Mouse (Mus musculus) kidney, embryonic 16.5 days (tissue): ENCODE results near the gene Ccr7. TPM values are rescaled to one million over a fixed set of nuclear protein-coding genes. Genes with fewer than 3 reads are reported as not detected.
A peak's percentile ranks its signal among the peaks of the same experiment; 100 is the strongest.

Experiments
- ATAC-seq: fragments of 200-750 bp; cut with Nextera tagmentation; 2 replicates; pipeline ENCODE4 v1.8.0; 2017; ENCODE audit warnings: moderate TSS enrichment; ENCODE audit not compliant: low FRiP score, low TSS enrichment
- H3K27ac ChIP-seq: fragments of 300-500 bp; sonication (generic); 2 replicates; pipeline ENCODE4 v1.5.1; 2014; ENCODE audit warnings: low read length
- H3K27me3 ChIP-seq: fragments of 300-500 bp; sonication (generic); 2 replicates; pipeline ENCODE4 v1.6.1; 2014; ENCODE audit warnings: low read length, control low read depth, mixed read lengths; ENCODE audit not compliant: insufficient read depth
- H3K36me3 ChIP-seq: fragments of 300-500 bp; sonication (generic); 2 replicates; pipeline ENCODE4 v1.6.1; 2014; ENCODE audit warnings: low read length, control low read depth, mixed read lengths; ENCODE audit not compliant: insufficient read depth
- H3K4me1 ChIP-seq: fragments of 300-500 bp; sonication (generic); 2 replicates; pipeline ENCODE4 v1.6.1; 2014; ENCODE audit warnings: low read length, control low read depth, mixed read lengths; ENCODE audit not compliant: insufficient read depth
- H3K4me2 ChIP-seq: fragments of 300-500 bp; sonication (generic); replicated peaks from 2 replicates; pipeline ENCODE4 v1.6.1; 2014; ENCODE audit warnings: low read depth, low read length
- H3K4me3 ChIP-seq: fragments of 300-500 bp; sonication (generic); 2 replicates; pipeline ENCODE4 v1.5.1; 2014; ENCODE audit warnings: mild to moderate bottlenecking, low read length
- H3K9ac ChIP-seq: fragments of 300-500 bp; sonication (generic); replicated peaks from 2 replicates; pipeline ENCODE4 v1.6.1; 2014; ENCODE audit warnings: low read length
- H3K9me3 ChIP-seq: fragments of 300-500 bp; sonication (generic); 2 replicates; pipeline ENCODE4 v1.6.1; 2016; ENCODE audit warnings: low read length, control low read depth
- WGBS: fragments of 180-500 bp; shearing (Covaris S2); extraction: QIAGEN DNeasy Blood & Tissue Kit; methylation state at CpG from one replicate; pipeline ENCODE4 v1.1.7; 2014; 5-methylcytosine and 5-hydroxymethylcytosine counted together
- polyA plus RNA-seq: library from polyadenylated mRNA; unstranded; fragments of >200 nt; fragmentation: Nextera tagmentation; extraction: Ambion mirVana; gene quantifications from 2 replicates; pipeline ENCODE4 v1.2.1, GENCODE M21; 2015

Ccr7 gene
- polyA plus RNA-seq, 1 experiment from 2014 or later, result 0.41 TPM

- peak overlapping the region; percentile 89 for H3K27ac ChIP-seq
- no peak for ATAC-seq
- no peaks in the 10 kb centered on the region for H3K27me3 ChIP-seq
- H3K4me2 ChIP-seq, result 0 out of 2 replicates have a peak overlapping the region, but pooled peaks have one; percentile 26
- no peak overlapping the region for H3K4me3 ChIP-seq
- H3K9me3 ChIP-seq, result no peaks in the 10 kb centered on the region
- no peaks in the 10 kb centered on the region for H3K36me3 ChIP-seq
- peaks cover 47% of the 10 kb centered on the region for H3K4me1 ChIP-seq
- 58% methylated on average over 8 of the region's 8 CpGs for WGBS
- peak overlapping the region; percentile 49; the same call in 1 of the 2 replicates for H3K9ac ChIP-seq
Observed at GRCm38 (mm10) chr11:99148400-99148799, 6.5 kb downstream of the Ccr7 start.

GRCm38 (mm10) chr11:99147920-99148289 is 7.0 kb downstream of the Ccr7 start:
- 38% methylated on average over 4 of the region's 4 CpGs for WGBS
- Histone ChIP-seq H3K9me3 (no peaks in the 10 kb centered on the region), H3K4me1 (peaks cover 52% of the 10 kb centered on the region), H3K4me3 (no peak overlapping the region), H3K9ac (peak overlapping the region; percentile 31; the same call in 1 of the 2 replicates), H3K27ac (peak overlapping the region; percentile 89), H3K4me2 (no peak overlapping the region), H3K27me3 (no peaks in the 10 kb centered on the region), H3K36me3 (no peaks in the 10 kb centered on the region)
- peak; percentile 30 for ATAC-seq

GRCm38 (mm10) chr11:99147041-99147919 is 7.6 kb downstream of the Ccr7 start:
- Histone ChIP-seq H3K27me3 (no peaks in the 10 kb centered on the region), H3K36me3 (no peaks in the 10 kb centered on the region), H3K4me3 (no peak overlapping the region), H3K27ac (peak overlapping the region; percentile 89), H3K4me1 (peaks cover 53% of the 10 kb centered on the region), H3K9ac (peak overlapping the region; percentile 31; the same call in 1 of the 2 replicates), H3K9me3 (no peaks in the 10 kb centered on the region), H3K4me2 (no peak overlapping the region)
- 24% methylated on average over 17 of the region's 17 CpGs for WGBS
- peak; percentile 44; the same call in 1 of the 2 replicates for ATAC-seq

- Histone ChIP-seq H3K27ac (peak overlapping the region; percentile 89; the same call in 1 of the 2 replicates), H3K4me3 (no peak overlapping the region), H3K9ac (no peak overlapping the region), H3K9me3 (no peaks in the 10 kb centered on the region), H3K4me1 (peaks cover 53% of the 10 kb centered on the region), H3K36me3 (no peaks in the 10 kb centered on the region), H3K4me2 (no peak overlapping the region), H3K27me3 (no peaks in the 10 kb centered on the region)
- 65% methylated on average over 6 of the region's 6 CpGs for WGBS
- ATAC-seq, result no peak
Observed at GRCm38 (mm10) chr11:99146558-99146957, 8.3 kb downstream of the Ccr7 start.

- Histone ChIP-seq H3K27me3 (no peaks in the 10 kb centered on the region), H3K4me3 (no peak overlapping the region), H3K9me3 (no peaks in the 10 kb centered on the region), H3K27ac (no peak overlapping the region), H3K4me1 (peaks cover 53% of the 10 kb centered on the region), H3K4me2 (no peak overlapping the region), H3K36me3 (no peaks in the 10 kb centered on the region), H3K9ac (no peak overlapping the region)
- 92% methylated on average over 16 of the region's 16 CpGs for WGBS
- ATAC-seq, result no peak
Observed at GRCm38 (mm10) chr11:99145765-99146164, 9.1 kb downstream of the Ccr7 start.

GRCm38 (mm10) chr11:99144940-99145339 is 9.9 kb downstream of the Ccr7 start:
- Histone ChIP-seq H3K4me3 (no peak overlapping the region), H3K27ac (no peak overlapping the region), H3K9me3 (no peaks in the 10 kb centered on the region), H3K4me2 (no peak overlapping the region), H3K36me3 (no peaks in the 10 kb centered on the region), H3K4me1 (peaks cover 50% of the 10 kb centered on the region), H3K27me3 (no peaks in the 10 kb centered on the region), H3K9ac (no peak overlapping the region)
- no peak for ATAC-seq
- WGBS, result 84% methylated on average over 23 of the region's 23 CpGs

- Histone ChIP-seq H3K4me3 (no peak overlapping the region), H3K36me3 (no peaks in the 10 kb centered on the region), H3K4me2 (no peak overlapping the region), H3K9me3 (no peaks in the 10 kb centered on the region), H3K9ac (no peak overlapping the region), H3K4me1 (peaks cover 45% of the 10 kb centered on the region), H3K27ac (no peak overlapping the region; the same call in 1 of the 2 replicates), H3K27me3 (no peaks in the 10 kb centered on the region)
- no peak for ATAC-seq
- WGBS, result 69% methylated on average over 5 of the region's 5 CpGs
Observed at GRCm38 (mm10) chr11:99144456-99144855, 10.4 kb downstream of the Ccr7 start.

- no peak overlapping the region for H3K9ac ChIP-seq
- no peaks in the 10 kb centered on the region for H3K36me3 ChIP-seq
- no peak overlapping the region for H3K4me3 ChIP-seq
- ATAC-seq, result no peak
- WGBS, result 50% methylated on average over 16 of the region's 16 CpGs
- no peak overlapping the region for H3K4me2 ChIP-seq
- no peaks in the 10 kb centered on the region for H3K9me3 ChIP-seq
- H3K4me1 ChIP-seq, result peaks cover 35% of the 10 kb centered on the region
- H3K27me3 ChIP-seq, result no peaks in the 10 kb centered on the region
- peak overlapping the region; percentile 61 for H3K27ac ChIP-seq
Observed at GRCm38 (mm10) chr11:99143123-99144082, 11.5 kb downstream of the Ccr7 start.

GRCm38 (mm10) chr11:99142493-99143095 is 12.3 kb downstream of the Ccr7 start:
- H3K27me3 ChIP-seq, result no peaks in the 10 kb centered on the region
- H3K4me1 ChIP-seq, result peaks cover 27% of the 10 kb centered on the region
- H3K9ac ChIP-seq, result no peak overlapping the region
- H3K4me3 ChIP-seq, result no peak overlapping the region
- no peak overlapping the region for H3K27ac ChIP-seq
- 66% methylated on average over 18 of the region's 18 CpGs for WGBS
- H3K4me2 ChIP-seq, result no peak overlapping the region
- no peaks in the 10 kb centered on the region for H3K36me3 ChIP-seq
- ATAC-seq, result no peak
- no peaks in the 10 kb centered on the region for H3K9me3 ChIP-seq
